Mouse (Mus musculus): ENCODE measurements around the gene Gm7233. TPM values are rescaled to one million over a fixed set of nuclear protein-coding genes. Genes with fewer than 3 reads are reported as not detected.
"Not testable (repeated sequence)": the region's sequence is repeated elsewhere in the genome, so short reads cannot be mapped to it uniquely, and the experiment has no call there.

Gm7233 gene
- polyA plus RNA-seq (2016; fragmentation: Nextera tagmentation; extraction: Ambion mirVana): not detected in 2 replicates

DNA sequence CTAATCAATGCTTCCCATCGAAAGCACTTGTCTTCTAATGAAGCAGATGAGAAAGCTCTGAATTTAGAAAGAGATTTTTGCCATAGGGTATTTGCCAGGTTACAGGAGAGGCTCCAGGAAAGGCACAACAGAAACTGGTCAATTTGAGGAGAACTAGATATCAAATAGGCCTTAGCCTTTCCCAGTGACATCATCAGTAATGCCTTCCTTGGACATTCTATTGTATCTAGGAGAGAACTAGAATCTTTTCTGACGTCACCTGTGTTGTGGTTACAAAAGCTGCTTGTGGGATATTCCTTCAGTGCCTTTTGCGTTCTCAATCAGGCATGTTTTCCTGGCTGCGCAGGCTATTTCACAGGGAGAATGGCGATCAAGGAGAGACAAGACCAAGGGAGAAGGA, at the start of gene Gm7233:
Gene Gm7233, plus strand, starts transcription at position 301 of the 400 bp plus-strand sequence.
- WGBS: 79% methylated on average over 5 of the region's 5 CpGs
- not testable (repeated sequence) for H3K27me3 ChIP-seq (ENCODE audit: low read depth, poor library complexity, severe bottlenecking); DNase-seq (ENCODE audit: low spot score); H3K36me3 ChIP-seq; H3K27ac ChIP-seq (replicated peaks); H3K4me3 ChIP-seq; H3K9me3 ChIP-seq (replicated peaks); H3K4me1 ChIP-seq

DNA sequence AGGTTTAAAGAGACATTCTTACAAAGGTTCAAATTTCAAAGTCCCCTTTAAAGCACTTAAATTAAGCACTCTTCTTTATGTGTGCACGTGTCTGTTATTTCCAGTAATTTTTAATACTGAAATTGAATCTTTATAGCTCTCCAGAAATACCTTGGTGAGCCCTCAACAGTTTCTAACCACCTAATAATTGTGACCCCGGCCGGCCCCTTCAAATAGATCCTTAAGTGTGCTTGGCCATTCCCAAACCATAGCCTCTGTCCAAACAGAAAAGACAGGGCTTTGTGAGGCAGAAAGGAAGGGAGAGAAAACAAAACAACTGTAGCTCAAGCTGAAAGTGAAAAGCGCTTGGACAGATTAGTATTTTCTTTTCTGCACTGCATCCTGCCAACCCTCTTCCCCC, 12.5 kb upstream of the Gm7233 start:
- H3K9me3 ChIP-seq (replicated peaks); H3K36me3 ChIP-seq; H3K27ac ChIP-seq (replicated peaks); H3K4me3 ChIP-seq; H3K4me1 ChIP-seq; DNase-seq (ENCODE audit: low spot score); H3K27me3 ChIP-seq (ENCODE audit: low read depth, poor library complexity, severe bottlenecking): not testable (repeated sequence)
- WGBS: 75% methylated on average over 4 of the region's 4 CpGs

DNA sequence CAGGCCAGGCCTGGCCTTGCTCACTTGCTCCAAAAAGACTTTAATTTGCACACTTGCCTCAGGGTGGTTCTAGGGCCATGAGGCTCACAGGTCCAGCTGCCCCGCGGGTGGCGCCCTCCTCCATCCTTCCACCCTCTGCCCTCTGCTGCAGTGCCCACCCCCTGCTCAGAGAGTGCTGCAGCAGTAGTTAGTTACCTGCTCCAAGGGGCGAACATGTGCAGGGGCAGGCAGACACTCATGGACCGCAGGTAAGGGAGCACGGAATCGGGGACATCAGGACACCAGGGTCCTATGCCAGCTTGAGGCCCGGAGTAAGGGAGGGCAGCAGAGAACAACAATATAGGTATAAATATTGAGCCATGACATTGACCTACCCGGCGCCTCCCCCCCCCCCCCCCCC, 11.7 kb upstream of the Gm7233 start:
- DNase-seq (ENCODE audit: low spot score); H3K36me3 ChIP-seq; H3K27me3 ChIP-seq (ENCODE audit: low read depth, poor library complexity, severe bottlenecking); H3K27ac ChIP-seq (replicated peaks); H3K9me3 ChIP-seq (replicated peaks); H3K4me3 ChIP-seq; H3K4me1 ChIP-seq: not testable (repeated sequence)
- WGBS: no CpG with 5 or more reads among the region's 10 CpGs

DNA sequence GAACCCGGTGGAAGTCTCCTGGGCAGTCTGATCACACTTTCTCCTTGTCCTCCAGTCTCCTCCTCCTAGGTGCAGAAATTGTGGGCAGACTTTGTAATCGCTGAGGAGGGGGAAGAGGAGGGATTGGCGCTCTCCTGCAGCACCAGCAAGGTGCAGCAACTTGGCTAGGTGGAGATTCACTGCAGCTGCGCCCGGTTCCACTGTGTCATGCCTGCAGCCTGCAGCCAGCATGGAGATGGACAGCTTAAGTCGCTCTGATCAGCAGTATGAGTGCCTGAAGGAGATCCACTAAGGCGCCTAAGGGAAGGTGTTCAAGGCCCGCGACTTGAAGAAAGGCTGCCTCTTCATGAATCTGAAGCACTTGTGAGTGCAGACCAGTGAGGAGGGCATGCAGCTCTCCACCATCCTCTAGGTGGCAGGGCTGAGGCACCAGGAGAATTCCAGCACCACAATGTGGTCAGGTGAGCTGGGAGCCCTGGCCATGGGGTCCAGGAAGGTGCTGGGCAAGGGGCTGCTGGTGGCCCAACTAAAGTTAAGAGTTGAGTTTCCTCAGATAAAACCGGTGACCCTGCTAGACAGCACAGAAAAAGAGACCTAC, 11.0 kb upstream of the Gm7233 start:
- 16% methylated on average over 1 of the region's 10 CpGs for WGBS
- not testable (repeated sequence) for H3K27ac ChIP-seq (replicated peaks); H3K4me3 ChIP-seq; H3K4me1 ChIP-seq; H3K36me3 ChIP-seq; H3K27me3 ChIP-seq (ENCODE audit: low read depth, poor library complexity, severe bottlenecking); H3K9me3 ChIP-seq (replicated peaks); DNase-seq (ENCODE audit: low spot score)

DNA sequence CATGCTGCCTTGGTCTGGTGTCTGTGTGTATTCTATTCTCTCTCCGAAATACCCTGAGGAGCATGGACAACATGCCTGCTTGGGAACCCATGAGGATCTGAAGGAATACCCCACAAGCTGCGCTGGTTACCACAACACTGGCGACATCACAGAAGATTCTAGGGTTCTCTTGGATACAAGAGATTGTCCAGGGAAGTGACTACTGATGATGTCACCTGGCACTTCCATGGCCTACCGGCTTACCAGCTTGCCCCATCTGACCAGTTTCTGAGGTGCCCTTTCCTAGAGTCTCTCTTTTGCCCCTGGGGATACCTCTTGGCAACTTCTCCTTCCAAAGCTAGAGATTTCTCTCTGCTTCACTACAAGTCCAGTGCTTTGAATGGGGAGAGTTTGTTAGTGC, 55.5 kb downstream of the Gm7233 start, which contains the start of gene Gm8122:
Gene Gm8122, minus strand, starts transcription at position 101 of the 400 bp plus-strand sequence.
- WGBS: 91% methylated on average over 4 of the region's 4 CpGs
- H3K4me3 ChIP-seq: not testable (repeated sequence)

More for the DNA sequence above, 55.5 kb downstream of the Gm7233 start, which contains the start of gene Gm8122:
- not testable (repeated sequence) for H3K27me3 ChIP-seq (ENCODE audit: low read depth, poor library complexity, severe bottlenecking); H3K4me1 ChIP-seq; DNase-seq (ENCODE audit: low spot score); H3K36me3 ChIP-seq; H3K27ac ChIP-seq (replicated peaks); H3K9me3 ChIP-seq (replicated peaks)

Other genes with a start within 250 kb of the Gm7233 start
- not detected in 2 replicates for gene Gm8082, start 186.2 kb upstream of the Gm7233 start, polyA plus RNA-seq (2016; fragmentation: Nextera tagmentation; extraction: Ambion mirVana)
- gene Gm10376, start 164.2 kb upstream of the Gm7233 start, polyA plus RNA-seq (2016; fragmentation: Nextera tagmentation; extraction: Ambion mirVana): not detected in 2 replicates
- not detected in 2 replicates for gene Gm8094, start 103.2 kb upstream of the Gm7233 start, polyA plus RNA-seq (2016; fragmentation: Nextera tagmentation; extraction: Ambion mirVana)
- not detected in 2 replicates for gene Gm8104, start 79.3 kb upstream of the Gm7233 start, polyA plus RNA-seq (2016; fragmentation: Nextera tagmentation; extraction: Ambion mirVana)
- not detected in 2 replicates for gene Gm8122, start 55.4 kb downstream of the Gm7233 start, polyA plus RNA-seq (2016; fragmentation: Nextera tagmentation; extraction: Ambion mirVana)
- not detected in 2 replicates for gene Gm8126, start 78.8 kb downstream of the Gm7233 start, polyA plus RNA-seq (2016; fragmentation: Nextera tagmentation; extraction: Ambion mirVana)
- gene Gm9732, start 95.2 kb downstream of the Gm7233 start, polyA plus RNA-seq (2016; fragmentation: Nextera tagmentation; extraction: Ambion mirVana): not detected in 2 replicates
- not detected in 2 replicates for gene Gm8127, start 114.0 kb downstream of the Gm7233 start, polyA plus RNA-seq (2016; fragmentation: Nextera tagmentation; extraction: Ambion mirVana)
- not detected in 2 replicates for gene 1700001F09Rik, start 167.9 kb downstream of the Gm7233 start, polyA plus RNA-seq (2016; fragmentation: Nextera tagmentation; extraction: Ambion mirVana)
- gene Gm8138, start 236.5 kb downstream of the Gm7233 start, polyA plus RNA-seq (2016; fragmentation: Nextera tagmentation; extraction: Ambion mirVana): not detected in 2 replicates

Measured in midbrain, embryonic 10.5 days (tissue).